Mouse (Mus musculus) embryonic fibroblast, embryonic 13.5 days (primary cell): ENCODE results near the gene Caln1. TPM values are rescaled to one million over a fixed set of nuclear protein-coding genes. Genes with fewer than 3 reads are reported as not detected.

Experiments
- H3K27ac ChIP-seq: 2 replicates; pipeline ENCODE4 v1.5.1; 2012; ENCODE audit warnings: low read length, control low read depth, inconsistent platforms; ENCODE audit not compliant: insufficient read depth
- H3K4me1 ChIP-seq: 2 replicates; pipeline ENCODE4 v1.6.1; 2011; ENCODE audit warnings: low read length; ENCODE audit not compliant: control insufficient read depth, insufficient read depth
- H3K4me3 ChIP-seq: 2 replicates; pipeline ENCODE4 v1.5.1; 2011; ENCODE audit warnings: mild to moderate bottlenecking, control low read depth, low read length; ENCODE audit not compliant: insufficient read depth
- CTCF ChIP-seq: IDR thresholded peaks from 2 replicates; pipeline ENCODE4 v1.5.1; 2011; ENCODE audit warnings: mild to moderate bottlenecking, control low read depth, low read length, moderate library complexity, borderline replicate concordance; ENCODE audit not compliant: insufficient read depth
- POLR2A ChIP-seq: IDR thresholded peaks from 2 replicates; pipeline ENCODE4 v1.6.1; 2011; ENCODE audit warnings: low read depth, mild to moderate bottlenecking, control low read depth, low read length, moderate library complexity
- polyA plus RNA-seq: library from polyadenylated mRNA; stranded (reverse); fragments of >200 nt; gene quantifications from 2 replicates; pipeline ENCODE4 v1.2.4, GENCODE M21; 2011; ENCODE audit warnings: low read depth; ENCODE audit not compliant: missing spikeins, insufficient read length

Caln1 gene
- polyA plus RNA-seq, 1 experiment = not detected

GRCm38 (mm10) chr5:130510516-130510915, 141.3 kb downstream of the Caln1 start:
- Histone ChIP-seq H3K4me1 (no peaks in the 10 kb centered on the region), H3K4me3 (no peak overlapping the region)
- TF ChIP-seq CTCF = no peak
- no peak for TF ChIP-seq POLR2A

GRCm38 (mm10) chr5:130515395-130515794, 146.1 kb downstream of the Caln1 start:
- no peak for TF ChIP-seq CTCF
- no peak for TF ChIP-seq POLR2A
- Histone ChIP-seq H3K27ac (no peak overlapping the region), H3K4me3 (no peak overlapping the region), H3K4me1 (no peaks in the 10 kb centered on the region)

More at GRCm38 (mm10) chr5:130510516-130510915, 141.3 kb downstream of the Caln1 start:
- no peak overlapping the region for H3K27ac ChIP-seq

DNA sequence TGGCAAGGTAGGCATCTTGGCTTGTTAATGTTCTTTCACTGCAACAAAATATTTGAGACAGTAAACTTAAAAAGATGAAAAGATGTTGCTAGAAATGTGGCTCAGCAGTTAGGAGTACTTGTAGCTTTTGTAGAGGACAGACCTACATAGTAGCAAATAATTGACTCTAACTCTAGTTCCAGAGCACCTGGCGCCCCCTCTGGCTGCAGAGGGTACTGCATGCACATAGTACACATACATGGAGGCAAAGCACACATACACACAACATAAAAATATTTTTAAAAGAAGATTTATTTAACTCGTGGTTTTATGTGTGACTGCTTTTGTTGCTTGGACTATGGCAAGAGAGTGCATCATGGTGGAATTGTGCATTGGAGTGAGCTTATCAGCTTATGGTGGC, 151.3 kb downstream of the Caln1 start:
- no peak overlapping the region for H3K27ac ChIP-seq
- H3K4me3 ChIP-seq = no peak overlapping the region
- no peaks in the 10 kb centered on the region for H3K4me1 ChIP-seq
- TF ChIP-seq CTCF = peak; percentile 12; the same call in 1 of the 2 replicates
- TF ChIP-seq POLR2A = no peak

GRCm38 (mm10) chr5:130527416-130527815, 158.2 kb downstream of the Caln1 start:
- TF ChIP-seq CTCF (no peak), POLR2A (no peak)
- no peak overlapping the region for H3K27ac ChIP-seq
- no peak overlapping the region for H3K4me3 ChIP-seq
- H3K4me1 ChIP-seq = no peaks in the 10 kb centered on the region

- Histone ChIP-seq H3K4me3 (no peak overlapping the region), H3K4me1 (no peaks in the 10 kb centered on the region), H3K27ac (no peak overlapping the region)
- no peak for TF ChIP-seq CTCF
- no peak for TF ChIP-seq POLR2A
These were observed 178.2 kb downstream of the Caln1 start for GRCm38 (mm10) chr5:130547496-130547895.

- Histone ChIP-seq H3K4me3 (no peak overlapping the region), H3K27ac (no peak overlapping the region), H3K4me1 (no peaks in the 10 kb centered on the region)
- no peak for TF ChIP-seq POLR2A
- no peak for TF ChIP-seq CTCF
These were observed 184.7 kb downstream of the Caln1 start for GRCm38 (mm10) chr5:130553916-130554315.

GRCm38 (mm10) chr5:130563146-130563545, 193.9 kb downstream of the Caln1 start:
- Histone ChIP-seq H3K4me3 (no peak overlapping the region), H3K27ac (no peak overlapping the region), H3K4me1 (no peaks in the 10 kb centered on the region)
- TF ChIP-seq CTCF (no peak), POLR2A (no peak)

DNA sequence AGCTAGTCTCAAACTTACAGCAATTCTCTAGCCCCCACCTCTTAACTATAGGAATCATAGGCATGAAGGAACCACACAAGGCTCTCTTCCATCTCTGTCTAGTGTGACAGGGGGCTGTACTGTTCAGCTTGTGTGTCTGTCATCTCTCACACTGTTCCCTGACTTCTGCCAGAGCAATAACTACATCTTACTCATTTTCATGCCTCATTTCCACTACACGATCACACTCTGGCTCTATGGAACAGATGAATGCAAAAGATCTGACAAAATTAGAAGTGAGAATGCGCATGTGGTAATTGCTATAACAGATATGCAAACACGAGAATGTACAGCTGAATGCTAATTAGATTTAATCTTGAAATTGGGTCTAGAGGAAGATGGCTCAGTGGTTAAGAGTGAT, 196.7 kb downstream of the Caln1 start:
- H3K4me1 ChIP-seq = no peaks in the 10 kb centered on the region
- TF ChIP-seq POLR2A (no peak), CTCF (no peak)
- no peak overlapping the region for H3K27ac ChIP-seq
- no peak overlapping the region for H3K4me3 ChIP-seq

DNA sequence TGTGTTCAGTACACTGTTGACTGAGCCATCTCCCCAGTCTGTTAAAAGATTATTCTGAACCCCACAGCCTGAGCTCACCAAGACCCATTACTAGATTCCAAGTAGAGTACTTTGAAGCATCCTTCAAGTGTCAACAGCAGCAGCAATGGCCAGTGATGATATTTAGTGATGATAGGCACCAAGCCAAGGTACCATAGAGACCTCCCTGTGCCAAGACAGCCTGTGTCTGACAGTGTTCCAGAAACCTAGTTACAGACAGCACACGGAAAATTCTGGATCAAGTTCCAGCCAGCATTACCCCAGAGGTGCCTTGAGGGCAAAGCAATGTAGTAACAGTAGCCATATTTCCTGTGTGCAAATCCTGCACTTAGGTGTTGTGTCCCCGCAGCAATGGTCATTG, 208.3 kb downstream of the Caln1 start:
- Histone ChIP-seq H3K27ac (no peak overlapping the region), H3K4me3 (no peak overlapping the region), H3K4me1 (no peaks in the 10 kb centered on the region)
- TF ChIP-seq CTCF (no peak), POLR2A (no peak)

GRCm38 (mm10) chr5:130584042-130584441, 214.8 kb downstream of the Caln1 start:
- no peak overlapping the region for H3K4me3 ChIP-seq
- no peak for TF ChIP-seq POLR2A
- TF ChIP-seq CTCF = no peak
- H3K4me1 ChIP-seq = no peaks in the 10 kb centered on the region
- H3K27ac ChIP-seq = no peak overlapping the region

DNA sequence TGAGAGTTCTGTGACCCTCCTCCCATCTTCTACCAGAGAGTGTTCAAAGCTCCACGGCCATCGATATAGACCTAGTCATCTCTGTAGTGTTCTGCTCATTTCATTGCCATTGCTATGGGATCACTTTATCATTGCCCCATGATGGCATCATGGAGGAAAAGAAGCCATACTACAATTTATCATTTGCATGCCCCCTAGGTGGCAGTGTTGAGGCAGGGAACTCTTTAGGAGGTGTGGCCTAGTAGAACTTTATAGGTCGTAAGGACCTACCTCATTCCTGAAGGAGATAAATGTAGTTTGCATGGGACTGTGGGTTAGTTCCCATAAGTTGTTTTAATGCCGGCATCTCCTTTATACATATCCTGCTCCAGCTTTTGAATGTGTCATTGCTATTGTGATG, 217.0 kb downstream of the Caln1 start:
- H3K4me3 ChIP-seq = no peak overlapping the region
- H3K27ac ChIP-seq = no peak overlapping the region
- no peak for TF ChIP-seq POLR2A
- TF ChIP-seq CTCF = no peak
- no peaks in the 10 kb centered on the region for H3K4me1 ChIP-seq
